Mouse (Mus musculus) E14TG2a.4 (cell line): ENCODE measurements around the gene Glp2r.

Experiments
- CTCF ChIP-seq: conservative IDR thresholded peaks from 2 replicates; pipeline ENCODE4 v1.5.1; 2014; ENCODE audit warnings: low read length
- NANOG ChIP-seq: IDR thresholded peaks from 2 replicates; pipeline ENCODE4 v1.6.1; 2014; ENCODE audit warnings: borderline replicate concordance, low read length, mixed read lengths
- POU5F1 ChIP-seq: IDR thresholded peaks from 2 replicates; pipeline ENCODE4 v1.6.1; 2014; ENCODE audit warnings: low read length, borderline replicate concordance

- TF ChIP-seq CTCF (no peak), NANOG (no peak), POU5F1 (no peak)
Measured at GRCm38 (mm10) chr11:67738345-67738744, 32.6 kb downstream of the Glp2r start.
